Mouse (Mus musculus) myocyte (in vitro differentiated cells): ENCODE measurements around the gene Cd300e.

Experiments used
- E2F4 ChIP-seq: IDR thresholded peaks from one replicate; pipeline ENCODE4 v1.6.1; 2011; ENCODE audit warnings: mild to moderate bottlenecking, control low read depth, moderate library complexity; ENCODE audit not compliant: insufficient read depth
- MAX ChIP-seq: IDR thresholded peaks from one replicate; pipeline ENCODE4 v1.6.1; 2011; ENCODE audit warnings: low read depth, mild to moderate bottlenecking, control low read depth
- POLR2A ChIP-seq: IDR thresholded peaks from one replicate; pipeline ENCODE4 v1.6.1; 2011; ENCODE audit warnings: low read depth, mild to moderate bottlenecking, control low read depth, moderate library complexity; ENCODE audit not compliant: insufficient read length
- TCF3 ChIP-seq: IDR thresholded peaks from one replicate; pipeline ENCODE4 v1.6.1; 2011; ENCODE audit warnings: low read depth, control low read depth; ENCODE audit not compliant: insufficient read length
- USF1 ChIP-seq: IDR thresholded peaks from one replicate; pipeline ENCODE4 v1.6.1; 2011; ENCODE audit warnings: low read depth, mild to moderate bottlenecking, control low read depth, moderate library complexity

DNA sequence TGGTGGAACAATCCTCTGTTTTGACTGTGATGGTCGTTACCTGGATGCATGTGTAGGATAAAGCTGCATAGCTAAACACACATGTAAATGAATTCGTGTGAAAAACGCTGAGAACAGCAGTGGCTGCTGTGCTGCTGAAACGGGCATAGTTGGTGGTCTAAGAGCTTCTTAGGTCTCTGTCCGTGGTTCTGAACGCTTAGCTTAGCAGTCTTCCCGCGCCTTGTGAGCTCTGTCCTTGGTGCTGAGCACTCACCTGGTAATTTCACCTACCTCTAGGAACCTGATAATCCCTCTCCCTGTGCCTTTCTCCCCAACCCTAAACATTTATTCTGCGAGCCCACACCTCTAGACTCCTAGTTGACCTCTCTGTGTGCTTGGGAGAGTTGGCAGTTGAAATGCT lies 9.8 kb downstream of the Cd300e start:
- TF ChIP-seq POLR2A = no peak
- TF ChIP-seq MAX = no peak
- TF ChIP-seq USF1 = no peak
- no peak for TF ChIP-seq TCF3
- no peak for TF ChIP-seq E2F4
